Mouse (Mus musculus) heart, postnatal 4 days (tissue): ENCODE data around the gene Zfp804a. TPM values are rescaled to one million over a fixed set of nuclear protein-coding genes. Genes with fewer than 3 reads are reported as not detected.

Experiments
- DNase-seq: peaks from one replicate; pipeline ENCODE4 v3.0.0; 2021
- total RNA-seq, 2 experiments: library from RNA; stranded (reverse); gene quantifications; 2 replicates each; pipeline ENCODE4 v1.2.3; 2021

Gene Zfp804a
- total RNA-seq: under 1 TPM in 1 of 2 experiments, not detected in 1; 0.05 TPM

- DNase-seq: peak; percentile 33
These were observed at the start of gene Zfp804a for GRCm38 (mm10) chr2:82053185-82053891. Gene Zfp804a, plus strand, starts transcription at chr2:82053222.

DNA sequence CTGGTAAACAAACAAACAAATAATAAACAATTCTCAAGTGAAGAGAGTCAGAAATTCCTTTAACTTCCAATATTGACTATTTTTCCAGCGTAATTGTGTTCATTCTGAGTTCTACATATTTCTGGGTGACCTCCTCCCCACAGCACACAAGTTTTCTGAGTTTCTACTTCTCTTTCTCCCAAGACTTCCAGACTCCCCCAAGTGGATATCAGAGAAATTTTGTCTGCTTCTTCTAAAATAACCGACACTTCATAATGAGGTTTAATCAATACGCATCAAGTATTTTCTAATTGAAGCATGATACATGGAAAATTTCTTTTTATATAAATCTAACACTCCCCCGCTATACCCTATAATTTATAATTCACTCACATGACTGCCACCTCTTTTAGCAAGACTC is 1.4 kb upstream of the Zfp804a start:
- no peak for DNase-seq

GRCm38 (mm10) chr2:82052338-82053184 is 461 bp upstream of the Zfp804a start:
- DNase-seq: no peak

DNA sequence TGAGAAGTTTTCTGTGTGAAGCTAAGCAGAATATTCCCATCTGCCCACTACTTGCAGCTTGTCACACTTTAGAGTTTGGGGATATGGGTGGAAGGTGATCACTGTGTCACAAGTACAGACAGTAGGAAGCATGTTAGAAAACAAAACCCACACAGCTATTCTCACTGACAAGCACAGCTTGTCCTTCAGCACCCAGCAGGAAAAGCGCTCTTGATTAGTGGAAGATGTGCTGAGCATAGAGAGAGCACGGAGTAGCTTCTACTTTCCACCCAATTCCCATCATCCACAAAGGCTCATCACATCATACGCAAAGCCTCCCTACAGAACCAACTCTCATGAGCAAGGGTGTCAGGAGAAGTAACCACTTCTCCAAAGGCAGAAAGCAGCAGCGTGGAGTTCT is 1.4 kb downstream of the Zfp804a start:
- no peak for DNase-seq

- DNase-seq: no peak
These were observed 11.6 kb downstream of the Zfp804a start for GRCm38 (mm10) chr2:82064671-82065070.

- DNase-seq: no peak
These were observed 14.9 kb downstream of the Zfp804a start for GRCm38 (mm10) chr2:82067912-82068311.

GRCm38 (mm10) chr2:82069172-82069571 is 16.1 kb downstream of the Zfp804a start:
- DNase-seq: no peak

DNA sequence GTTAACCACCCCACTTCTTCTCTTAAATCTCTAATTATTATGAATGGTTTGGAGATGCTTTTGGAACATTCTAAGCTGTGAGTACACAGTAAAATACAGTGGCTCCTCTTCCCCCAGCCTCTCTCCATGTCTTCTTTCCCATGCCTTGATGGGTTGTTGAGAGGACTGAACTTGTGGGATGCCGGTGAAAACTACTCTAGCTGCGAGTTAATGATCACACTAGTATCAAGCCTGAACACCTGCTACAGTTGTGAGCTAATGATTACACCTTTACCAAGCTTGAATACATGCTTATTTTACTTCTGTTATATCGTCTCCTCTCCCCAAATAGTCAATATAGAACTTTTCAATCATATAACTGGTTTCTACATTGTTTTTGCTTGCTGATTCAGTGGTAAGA is 23.9 kb downstream of the Zfp804a start:
- no peak for DNase-seq

DNA sequence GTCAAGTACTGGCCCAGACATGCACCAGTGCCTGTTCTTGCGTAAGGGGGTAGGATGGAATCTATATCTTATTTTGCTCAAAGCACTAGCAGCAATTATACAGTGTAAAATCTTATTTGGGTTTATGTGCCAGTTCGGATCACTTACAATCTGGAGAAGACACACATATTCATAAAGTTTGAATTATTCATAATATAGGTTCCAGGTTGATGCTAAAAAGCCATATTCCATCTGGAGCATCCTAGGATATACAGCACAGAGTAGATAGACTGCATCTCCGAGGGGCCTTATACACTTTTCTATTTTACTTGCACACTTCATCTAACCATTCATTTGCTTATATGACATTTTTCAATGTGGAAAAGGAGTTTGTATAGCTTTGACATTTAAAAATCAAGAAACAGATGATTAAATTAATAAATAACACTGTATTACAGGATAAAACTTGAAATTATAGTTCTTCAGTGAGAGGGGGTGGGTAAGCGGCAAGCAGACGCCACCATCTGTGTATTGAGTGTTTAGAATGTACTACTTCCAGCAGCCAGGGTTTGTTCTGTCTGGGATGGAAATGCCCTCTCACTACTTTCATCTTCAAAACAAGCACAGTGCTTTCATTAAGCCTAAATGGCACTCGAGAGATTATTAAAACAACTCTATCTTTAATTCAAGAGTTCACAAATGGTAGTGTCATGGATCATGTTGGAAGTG is 25.4 kb downstream of the Zfp804a start:
- no peak for DNase-seq

DNA sequence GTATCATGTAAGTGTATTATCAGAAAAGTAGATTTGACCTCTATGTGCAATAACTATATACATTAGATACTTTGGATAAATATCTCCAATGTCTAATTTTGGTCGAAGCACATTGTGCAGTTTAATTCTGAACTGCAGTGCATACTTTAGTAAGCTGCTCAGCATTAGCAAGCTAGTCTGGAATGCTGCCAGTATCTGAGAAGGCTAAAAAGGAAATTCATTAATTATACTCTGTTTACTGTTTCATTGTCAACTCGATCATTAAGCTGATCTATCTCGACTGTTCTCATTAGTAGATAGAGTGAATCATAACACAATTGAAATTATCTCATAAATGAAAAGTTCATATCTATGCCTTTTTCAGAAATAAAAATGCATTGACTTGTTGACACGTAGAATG is 27.7 kb downstream of the Zfp804a start:
- DNase-seq: no peak

- DNase-seq: no peak
These were observed 60.1 kb downstream of the Zfp804a start for GRCm38 (mm10) chr2:82113148-82113547.

DNA sequence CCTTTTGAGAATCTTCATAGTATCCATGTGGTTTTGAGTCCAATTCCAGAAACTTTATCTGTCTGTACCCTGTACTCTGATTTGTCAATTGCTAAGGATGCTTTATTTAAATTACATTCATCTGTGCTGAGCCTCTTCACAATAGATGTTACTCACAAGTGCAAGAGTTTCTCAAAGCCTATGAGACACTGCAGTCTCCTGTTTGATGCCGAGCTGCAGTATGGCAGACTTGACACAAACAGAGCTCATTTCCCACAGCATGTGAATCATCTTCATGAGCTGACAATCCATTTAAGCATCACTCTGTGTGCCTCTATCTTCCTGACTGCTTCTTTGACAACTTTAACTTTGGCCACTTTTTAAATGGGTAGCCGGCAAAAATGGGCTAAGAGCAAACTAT is 60.6 kb downstream of the Zfp804a start:
- no peak for DNase-seq

GRCm38 (mm10) chr2:82119577-82119976 is 66.6 kb downstream of the Zfp804a start:
- no peak for DNase-seq

- DNase-seq: no peak
These were observed 125.7 kb downstream of the Zfp804a start for GRCm38 (mm10) chr2:82178693-82179092.

GRCm38 (mm10) chr2:82181010-82181409 is 128.0 kb downstream of the Zfp804a start:
- no peak for DNase-seq

DNA sequence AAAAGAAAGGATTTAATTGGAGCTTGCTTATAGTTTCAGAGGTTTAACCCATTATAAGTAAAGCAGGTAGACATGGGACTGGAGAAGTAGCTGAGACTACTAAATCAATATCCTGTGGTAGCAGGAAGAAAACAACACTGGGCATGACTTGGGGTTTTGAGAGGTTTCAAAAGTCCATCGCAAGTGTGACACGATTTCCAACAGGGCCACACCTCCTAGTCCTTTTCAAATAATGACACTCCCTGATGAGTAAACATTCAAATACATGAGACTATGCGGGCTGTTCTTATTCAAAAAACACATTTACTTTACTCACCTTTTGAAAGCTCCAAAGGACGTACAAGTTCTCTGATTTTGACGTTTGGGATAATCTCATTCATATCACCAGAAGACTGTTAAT is 146.9 kb downstream of the Zfp804a start:
- DNase-seq: no peak

GRCm38 (mm10) chr2:82200616-82201015 is 147.6 kb downstream of the Zfp804a start:
- no peak for DNase-seq

DNA sequence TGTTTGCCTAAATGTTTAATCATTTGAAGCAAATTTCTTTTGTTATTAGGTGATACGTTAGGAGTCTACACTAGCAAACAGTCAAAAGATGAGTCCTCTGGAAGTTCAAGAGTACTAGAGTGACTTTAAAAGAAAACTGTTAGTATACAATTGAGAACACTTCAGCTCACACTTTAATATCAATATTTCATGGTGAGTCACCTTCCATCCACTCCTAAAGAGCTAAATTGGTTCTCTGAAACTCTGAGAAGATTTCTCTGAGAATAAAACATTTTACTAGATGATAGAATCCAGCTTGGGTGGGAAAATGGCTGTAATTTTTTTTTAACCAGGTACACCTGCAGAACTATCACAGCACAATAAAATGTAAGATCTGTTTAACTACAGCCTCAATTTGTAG is 157.6 kb downstream of the Zfp804a start:
- DNase-seq: no peak

DNA sequence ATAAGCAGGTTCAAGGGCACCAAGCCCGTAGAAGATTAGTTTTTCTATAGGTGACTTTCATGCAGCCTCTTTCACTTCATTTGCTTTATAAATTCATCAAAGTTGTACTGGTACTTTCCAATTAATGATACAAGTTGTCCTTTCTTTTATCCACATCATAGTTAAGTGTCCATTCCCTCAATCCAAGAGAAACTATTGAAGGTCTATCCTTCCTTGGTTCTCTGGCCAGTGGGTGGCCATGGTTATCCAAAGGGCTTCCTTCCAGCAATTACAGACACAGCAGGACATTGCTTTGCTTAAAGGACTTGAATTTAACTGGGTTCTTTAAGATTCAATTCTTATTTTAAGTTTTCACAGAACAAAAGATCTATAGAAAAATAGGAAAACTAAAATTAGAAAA is 158.9 kb downstream of the Zfp804a start:
- no peak for DNase-seq

- DNase-seq: no peak
These were observed 164.9 kb downstream of the Zfp804a start for GRCm38 (mm10) chr2:82217873-82218272.

GRCm38 (mm10) chr2:82246020-82246419 is 193.0 kb downstream of the Zfp804a start:
- DNase-seq: no peak

DNA sequence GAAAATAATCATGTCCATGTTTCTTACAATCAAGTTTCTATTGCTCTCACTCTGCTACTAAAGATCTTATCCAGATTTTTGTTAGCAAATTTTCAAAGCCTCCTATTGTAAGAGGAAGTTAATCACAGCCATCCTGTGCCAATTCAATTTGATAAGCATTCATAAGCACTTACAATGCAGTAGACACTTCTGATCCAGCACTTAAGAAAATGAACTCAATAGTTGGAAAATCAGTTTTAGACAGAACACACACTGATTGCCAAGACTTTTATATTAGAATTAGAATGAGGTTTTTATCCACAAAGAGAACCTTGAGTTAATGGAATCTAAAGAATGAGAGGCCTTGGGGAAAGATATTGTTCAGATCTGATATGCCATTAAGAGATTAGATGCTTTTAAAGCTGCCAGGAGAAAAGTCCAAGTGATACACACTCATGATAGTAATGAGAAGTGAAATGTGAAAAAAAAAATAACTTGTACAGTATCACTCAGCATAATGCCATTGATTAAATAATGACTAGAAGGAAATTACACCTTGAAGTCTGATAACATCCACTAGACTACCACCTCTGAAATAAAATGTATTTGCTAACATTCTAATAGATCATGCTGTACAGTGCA is 194.0 kb downstream of the Zfp804a start:
- no peak for DNase-seq

- DNase-seq: no peak
These were observed 200.4 kb downstream of the Zfp804a start for GRCm38 (mm10) chr2:82253382-82253781.
